Mouse (Mus musculus): ENCODE data around the gene Tyro3.

DNA sequence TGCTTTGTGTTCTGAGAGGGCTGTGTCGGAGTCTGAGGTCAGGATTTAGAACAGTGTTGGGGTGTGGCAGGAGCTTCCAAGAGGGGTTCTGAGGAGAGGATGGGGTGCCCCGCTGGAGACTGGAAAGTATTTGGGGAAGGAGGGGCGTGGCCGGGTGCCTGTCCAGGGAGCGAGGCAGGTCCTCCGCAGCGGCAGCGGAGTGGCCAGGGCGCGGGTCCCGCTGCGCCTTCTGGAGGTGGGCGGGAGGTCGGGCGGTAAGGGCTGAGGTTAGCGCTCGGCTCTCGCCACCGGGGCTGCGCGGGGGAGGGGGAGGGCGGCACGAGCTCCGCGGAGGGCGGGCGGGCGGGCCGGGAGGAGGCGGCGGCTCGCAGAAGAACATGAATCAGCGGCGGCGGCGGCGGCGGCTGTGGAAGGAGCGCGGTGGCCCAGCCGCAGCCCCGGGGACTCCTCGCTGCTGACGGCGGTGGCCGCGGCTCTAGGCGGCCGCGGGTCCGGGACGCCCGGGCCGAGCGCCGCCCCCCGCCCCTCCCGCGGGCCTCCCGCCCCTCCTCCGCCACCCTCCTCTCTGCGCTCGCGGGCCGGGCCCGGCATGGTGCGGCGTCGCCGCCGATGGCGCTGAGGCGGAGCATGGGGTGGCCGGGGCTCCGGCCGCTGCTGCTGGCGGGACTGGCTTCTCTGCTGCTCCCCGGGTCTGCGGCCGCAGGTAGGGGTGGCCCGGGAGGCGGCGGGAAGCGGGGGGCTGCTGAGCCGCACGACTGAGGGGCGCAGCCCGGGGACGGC lies 1.8 kb downstream of the Tyro3 start:
- TF ChIP-seq MAX (IDR thresholded peaks at IDR 0.05; ENCODE audit: low read depth), result no peak
- TF ChIP-seq TCF3 (IDR thresholded peaks at IDR 0.05; ENCODE audit: insufficient read length, low read depth), result no peak
